Mouse (Mus musculus) layer of hippocampus, adult 8-10 months (tissue): ENCODE data around the gene Clpb. TPM values are rescaled to one million over a fixed set of nuclear protein-coding genes. Genes with fewer than 3 reads are reported as not detected.

Source experiments
- DNase-seq, 2 experiments: peaks; one replicate each; pipeline ENCODE4 v3.0.0; 2022; ENCODE audit warnings: low spot score in 2 of 2
- total RNA-seq, 4 experiments: library from RNA; stranded (reverse); gene quantifications; 2 replicates each; pipeline ENCODE4 v1.2.4; 2022

Gene Clpb
- total RNA-seq, 4 experiments from 2014 or later: 50.7 to 64.1 (median 56.9) TPM

- no peak for DNase-seq
These were observed 56.9 kb downstream of the Clpb start for GRCm38 (mm10) chr7:101720356-101720755.

- no peak for DNase-seq
These were observed 61.6 kb downstream of the Clpb start for GRCm38 (mm10) chr7:101725081-101725480.

- no peak for DNase-seq
These were observed 63.5 kb downstream of the Clpb start for GRCm38 (mm10) chr7:101726980-101727379.

GRCm38 (mm10) chr7:101732096-101732495 is 68.7 kb downstream of the Clpb start:
- no peak for DNase-seq

DNA sequence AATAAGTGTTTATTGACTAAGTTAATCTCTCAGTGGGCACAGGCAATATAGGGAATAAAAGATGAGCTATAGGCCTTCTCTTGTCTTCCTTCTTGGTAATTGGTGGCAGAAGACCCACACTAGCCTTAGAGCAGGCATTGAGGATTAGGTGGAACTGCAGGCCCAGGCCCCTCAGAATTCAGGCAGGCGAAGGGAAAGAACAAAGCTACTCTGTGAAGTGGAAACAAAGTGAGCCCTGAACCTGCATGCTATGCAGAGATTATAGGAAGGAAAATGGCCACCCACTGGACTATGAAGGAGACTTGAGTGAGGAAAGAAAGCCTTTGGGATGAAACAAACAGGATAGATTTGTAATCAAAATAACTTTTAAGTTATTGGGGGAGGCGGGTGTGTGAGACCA is 69.6 kb downstream of the Clpb start:
- DNase-seq: no peak

GRCm38 (mm10) chr7:101735297-101735696 is 71.9 kb downstream of the Clpb start:
- no peak for DNase-seq

DNA sequence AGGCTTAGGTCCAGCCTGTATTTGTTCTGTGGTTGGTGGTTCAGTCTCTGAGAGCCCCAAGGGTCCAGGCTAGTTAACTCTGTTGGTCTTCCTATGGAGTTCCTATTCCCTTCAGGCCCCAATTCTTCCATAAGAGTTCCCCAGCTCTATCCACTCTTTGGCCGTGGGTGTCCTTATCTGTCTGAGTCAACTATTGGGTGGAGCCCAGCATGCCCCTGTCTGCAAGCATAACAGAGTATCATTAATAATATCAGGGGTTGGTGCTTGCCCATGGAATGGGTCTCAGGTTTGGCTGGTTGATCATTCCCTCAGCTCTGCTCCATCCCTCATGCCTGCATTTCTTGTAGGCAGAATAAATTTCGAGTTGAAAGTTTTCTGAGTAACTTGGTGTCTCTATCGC is 74.3 kb downstream of the Clpb start:
- no peak for DNase-seq

GRCm38 (mm10) chr7:101739602-101740001 is 76.2 kb downstream of the Clpb start:
- no peak for DNase-seq

DNA sequence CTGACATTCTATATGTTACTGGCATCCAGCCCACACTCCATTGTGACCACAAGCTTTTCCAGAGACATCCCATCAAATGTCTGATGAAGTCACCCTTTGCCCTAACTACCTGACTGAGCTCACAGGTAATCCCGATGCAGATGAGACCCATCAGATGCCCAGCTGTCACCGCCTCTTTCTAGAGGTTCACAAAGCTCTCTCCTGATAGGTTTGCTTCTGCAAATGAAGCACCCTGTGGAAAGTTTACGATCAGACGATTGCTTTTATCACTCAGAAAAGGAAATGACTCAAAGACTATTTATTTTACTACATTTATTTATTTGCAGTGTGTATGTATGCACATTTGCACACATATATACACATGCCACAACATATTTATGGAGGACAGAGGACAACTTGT is 80.1 kb downstream of the Clpb start:
- DNase-seq: no peak

DNA sequence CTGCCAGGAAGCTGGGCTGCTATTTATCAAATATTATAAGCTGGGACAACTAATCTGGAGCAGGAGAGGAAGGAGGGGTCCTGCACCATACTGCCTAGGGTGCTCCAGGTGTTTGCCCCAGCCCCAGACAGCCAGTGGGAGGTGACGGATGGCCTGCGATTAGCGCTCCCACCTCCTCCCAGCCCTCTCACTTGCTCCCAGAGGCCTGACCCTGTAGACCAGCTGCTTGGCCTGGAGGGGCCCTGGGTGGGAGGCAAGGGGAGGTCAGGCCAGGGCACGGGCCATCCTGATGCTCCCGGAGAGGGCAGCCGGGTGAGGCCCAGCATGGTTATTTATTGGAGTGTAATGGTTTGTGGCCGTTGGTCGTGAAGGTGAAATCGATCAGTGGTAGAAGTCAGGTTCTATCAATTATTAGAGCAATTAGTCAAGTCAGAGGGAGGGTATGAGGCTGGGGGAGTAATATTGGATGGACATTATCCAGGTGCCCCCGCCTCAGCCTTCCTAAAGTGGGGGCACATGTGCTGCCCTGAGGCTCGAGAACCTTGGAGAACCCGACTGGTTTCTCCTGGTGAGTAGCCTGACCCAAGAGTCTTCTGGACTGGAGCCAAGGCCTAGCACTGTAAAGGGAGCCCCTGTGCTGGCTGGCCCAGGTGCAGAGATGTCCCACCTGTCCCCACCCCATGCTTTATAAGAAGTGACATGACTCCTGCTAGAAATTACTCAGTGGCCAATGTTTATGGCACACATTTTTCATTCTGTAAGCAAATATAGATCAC is 83.3 kb downstream of the Clpb start:
- DNase-seq: no peak

- DNase-seq: no peak
These were observed 86.8 kb downstream of the Clpb start for GRCm38 (mm10) chr7:101750268-101750667.

- no peak for DNase-seq
These were observed 88.9 kb downstream of the Clpb start for GRCm38 (mm10) chr7:101752346-101752745.

GRCm38 (mm10) chr7:101753492-101753891 is 90.1 kb downstream of the Clpb start:
- DNase-seq: no peak

DNA sequence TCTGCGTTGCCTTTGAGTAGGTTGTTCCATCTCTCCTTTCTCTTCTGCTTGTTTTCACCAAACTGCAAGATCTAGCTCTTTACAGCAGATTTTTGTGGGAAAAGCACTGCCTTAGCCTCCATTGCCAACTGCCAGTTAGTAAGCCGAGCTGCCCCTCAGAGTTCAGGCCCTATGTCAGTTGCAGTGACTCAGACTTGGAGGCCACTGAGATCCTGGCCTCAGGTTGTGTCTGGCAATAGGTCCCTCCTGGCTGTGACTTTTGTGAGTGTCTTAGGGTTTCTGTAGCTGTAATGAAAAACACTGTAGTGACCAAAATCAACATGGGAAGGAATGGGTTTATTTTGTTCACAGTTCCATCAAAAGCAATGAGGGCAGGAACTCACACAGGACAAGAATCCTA is 91.0 kb downstream of the Clpb start:
- no peak for DNase-seq

GRCm38 (mm10) chr7:101755301-101755700 is 91.9 kb downstream of the Clpb start:
- no peak for DNase-seq

- DNase-seq: no peak
These were observed 98.7 kb downstream of the Clpb start for GRCm38 (mm10) chr7:101761899-101762780.

GRCm38 (mm10) chr7:101767335-101767907 is 104.0 kb downstream of the Clpb start:
- DNase-seq: no peak

DNA sequence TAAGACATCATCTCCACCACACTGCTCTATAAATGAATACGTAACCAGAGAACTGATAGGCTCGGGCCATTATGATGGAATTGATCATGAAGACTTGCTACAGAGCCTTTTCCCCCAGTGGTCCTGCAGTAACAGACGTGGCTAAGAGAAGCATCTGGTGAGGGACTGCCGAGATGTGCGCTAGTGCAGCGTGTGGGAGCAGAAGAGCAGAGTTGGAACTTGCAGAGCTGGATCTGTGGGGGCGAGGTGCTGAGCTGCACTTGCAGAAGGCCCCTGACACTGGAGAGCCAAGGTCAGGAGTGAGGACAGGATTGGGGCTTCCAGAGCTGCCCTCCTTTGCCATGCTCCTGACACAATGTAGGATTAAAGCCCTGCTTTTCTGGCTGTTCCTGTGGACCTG is 106.6 kb downstream of the Clpb start:
- peak; percentile 21 to 35 for DNase-seq

DNA sequence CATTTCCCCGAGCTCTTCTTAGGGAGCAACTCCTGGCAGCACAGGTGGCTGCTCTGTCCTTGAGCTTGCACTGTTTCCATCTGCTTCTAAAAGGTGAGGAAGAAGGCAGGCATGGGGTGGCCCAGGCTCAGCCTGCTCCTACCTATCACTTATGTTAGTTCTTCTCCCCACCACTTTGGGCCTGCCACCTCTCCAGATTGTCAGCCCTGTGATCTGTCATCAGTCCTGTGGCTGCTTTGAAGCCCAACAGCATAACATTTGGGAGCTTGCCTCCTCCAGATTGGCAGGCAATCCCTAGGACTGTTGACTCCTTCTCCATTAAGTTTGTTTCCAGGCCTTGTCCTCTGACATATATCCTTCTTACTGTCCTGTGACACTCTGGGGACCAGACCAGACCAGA is 108.2 kb downstream of the Clpb start:
- DNase-seq: no peak

GRCm38 (mm10) chr7:101772687-101773086 is 109.3 kb downstream of the Clpb start:
- peak; percentile 25 to 51 for DNase-seq

DNA sequence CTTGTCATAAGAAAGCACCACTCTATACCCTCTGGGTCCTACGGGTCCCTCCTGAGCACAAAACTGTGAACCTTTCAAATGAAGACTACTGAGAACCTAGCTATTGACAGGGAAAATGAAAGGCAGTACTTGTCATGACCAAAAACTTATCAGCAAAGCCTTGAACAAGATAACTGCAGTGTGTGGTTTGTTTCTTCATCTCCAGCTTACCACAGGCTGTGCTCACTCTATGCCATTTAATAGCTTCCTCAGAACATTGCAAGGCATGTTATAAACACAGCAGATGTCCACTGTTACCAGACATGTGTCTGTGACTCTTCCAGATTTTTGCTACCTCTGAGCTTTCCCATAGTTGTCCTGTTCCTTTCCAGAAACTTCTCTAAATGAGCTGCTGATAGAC is 113.6 kb downstream of the Clpb start:
- DNase-seq: no peak

DNA sequence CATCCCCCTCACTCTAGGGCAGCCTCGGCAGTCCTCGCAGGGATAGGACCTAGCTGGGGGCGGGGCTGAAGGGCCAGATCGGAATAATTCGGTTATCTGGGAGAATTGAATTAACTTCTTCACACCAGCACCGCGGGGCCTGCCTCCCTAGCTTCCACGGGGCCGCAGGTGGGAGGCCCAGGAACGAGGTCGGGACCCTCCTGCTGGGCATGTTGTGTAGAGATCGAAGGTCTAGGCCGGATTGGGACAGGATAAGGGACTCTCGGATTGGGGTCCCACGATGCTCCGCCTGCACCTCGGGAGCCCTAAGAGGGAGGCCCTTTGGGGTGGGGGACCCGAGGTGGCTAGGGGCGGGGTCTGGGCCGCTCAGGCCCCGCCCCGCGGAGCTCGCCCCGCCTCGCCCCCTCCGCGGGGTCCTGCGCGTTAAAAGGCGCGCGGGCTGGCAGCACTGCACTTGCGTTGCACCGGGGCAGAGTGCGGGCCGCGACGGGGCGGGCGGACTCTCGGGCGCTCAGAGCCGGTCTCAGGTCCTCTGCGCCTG is 154.5 kb downstream of the Clpb start, which contains the start of gene Phox2a:
TSS of gene Phox2a (plus strand) at position 453 of the 541 bp plus-strand sequence.
- DNase-seq: no peak
